Mouse (Mus musculus): ENCODE measurements around the gene Fbxl2. TPM values are rescaled to one million over a fixed set of nuclear protein-coding genes. Genes with fewer than 3 reads are reported as not detected.
A peak's percentile ranks its signal among the peaks of the same experiment; 100 is the strongest.

Fbxl2 gene
- total RNA-seq, 2 experiments from 2014 or later, result 0.62 to 1.2 TPM

GRCm38 (mm10) chr9:113973857-113974256 lies 72.1 kb downstream of the Fbxl2 start:
- DNase-seq, result no peak

GRCm38 (mm10) chr9:113971615-113972014 lies 74.4 kb downstream of the Fbxl2 start:
- no peak for DNase-seq

DNA sequence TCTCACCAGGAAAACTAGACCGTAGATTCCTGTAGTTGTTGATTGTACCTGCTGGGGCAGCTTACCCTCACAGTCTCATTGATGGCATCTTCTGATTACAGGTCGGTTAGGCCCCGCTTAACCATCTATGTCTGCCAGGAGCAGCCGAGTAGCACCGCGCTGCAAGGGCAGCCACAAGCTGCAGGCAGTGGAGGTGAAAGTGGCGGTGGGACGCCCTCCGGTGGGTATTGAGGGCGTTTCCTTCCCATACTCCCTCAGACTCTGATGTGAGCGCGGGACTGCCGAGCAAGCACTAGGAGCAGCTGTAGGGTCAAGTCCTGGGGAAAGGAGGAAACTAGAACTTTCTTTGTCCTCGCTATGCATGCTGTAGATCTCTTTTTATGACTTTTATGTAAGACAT lies 76.0 kb downstream of the Fbxl2 start:
- no peak for DNase-seq

- DNase-seq, result no peak
These were observed 76.6 kb downstream of the Fbxl2 start for GRCm38 (mm10) chr9:113969399-113969798.

DNA sequence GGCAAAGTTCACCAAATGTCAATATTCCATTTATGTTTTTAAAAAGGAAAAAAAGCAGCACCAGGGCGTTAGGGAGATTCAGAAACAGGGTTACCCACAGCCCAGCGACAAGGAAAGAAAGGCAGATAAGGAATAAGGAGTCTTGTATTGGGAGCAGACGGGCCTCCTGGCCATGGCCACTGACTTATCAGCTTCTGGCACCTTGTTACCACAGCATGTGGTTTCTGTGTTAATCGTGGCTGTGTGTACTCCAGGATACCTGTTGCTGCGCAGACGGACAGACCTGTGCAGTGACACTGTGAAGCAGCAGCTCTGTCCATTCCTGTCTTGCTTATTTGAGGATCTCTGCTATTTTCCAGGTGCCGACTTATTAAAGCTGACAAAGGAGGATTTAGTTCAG lies 77.0 kb downstream of the Fbxl2 start:
- no peak for DNase-seq

- DNase-seq, result no peak
These were observed 79.2 kb downstream of the Fbxl2 start for GRCm38 (mm10) chr9:113966838-113967237.

DNA sequence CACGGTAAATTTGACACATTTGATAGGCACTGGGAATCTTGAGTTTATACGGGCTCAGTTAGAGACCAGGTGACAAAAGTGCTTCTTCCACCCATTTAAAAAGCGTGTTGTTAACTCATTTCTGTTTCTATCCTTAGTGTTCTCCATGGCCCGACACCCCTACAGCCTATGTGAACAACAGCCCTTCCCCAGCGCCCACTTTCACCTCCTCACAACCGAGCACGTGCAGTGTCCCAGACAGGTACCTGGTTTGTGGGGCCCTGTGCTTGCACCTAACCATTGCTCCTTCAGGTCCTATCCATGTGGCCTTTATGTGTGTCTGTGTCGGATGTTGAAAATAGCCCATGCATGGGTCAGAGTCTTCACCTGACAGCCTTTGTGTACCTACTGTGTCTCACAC lies 81.6 kb downstream of the Fbxl2 start:
- no peak for DNase-seq

DNA sequence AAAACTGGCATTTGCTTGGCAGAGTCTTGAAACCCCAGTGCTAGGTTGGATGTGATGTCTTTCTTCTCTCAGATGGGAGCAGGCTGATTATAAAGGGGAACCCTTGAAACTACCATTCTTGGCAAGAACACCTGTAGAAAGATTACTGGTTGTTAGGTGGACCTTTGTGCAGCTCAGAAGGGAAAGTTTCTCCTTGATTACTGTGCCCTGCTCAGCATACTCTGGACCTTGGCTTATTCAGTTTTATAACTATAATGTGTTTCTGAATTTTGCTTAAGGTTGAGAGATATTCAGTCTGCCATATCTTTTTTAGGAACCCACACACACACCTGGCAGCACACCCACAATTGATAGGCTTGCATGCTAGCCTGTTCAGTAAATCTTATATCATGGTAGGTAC lies 82.3 kb downstream of the Fbxl2 start:
- no peak for DNase-seq

DNA sequence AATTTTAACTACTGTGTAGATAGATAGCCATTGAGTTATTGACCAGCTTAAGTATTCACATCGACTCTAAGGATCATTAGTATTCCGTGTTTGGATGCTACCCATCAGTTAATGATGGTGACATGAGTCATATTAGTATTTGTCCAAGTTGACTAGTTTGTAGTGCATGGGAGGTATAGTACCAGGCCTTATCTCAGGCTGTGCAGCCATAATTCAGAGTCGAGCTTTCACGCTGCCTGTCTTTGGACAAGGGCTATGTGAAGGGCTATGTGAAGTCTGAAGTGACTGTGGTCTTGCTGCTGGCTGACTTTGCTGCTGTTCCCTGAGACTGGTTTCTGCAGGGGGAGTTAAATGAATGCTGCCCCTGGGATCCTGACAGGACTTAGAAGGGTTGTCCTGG lies 88.2 kb downstream of the Fbxl2 start:
- DNase-seq, result no peak

DNA sequence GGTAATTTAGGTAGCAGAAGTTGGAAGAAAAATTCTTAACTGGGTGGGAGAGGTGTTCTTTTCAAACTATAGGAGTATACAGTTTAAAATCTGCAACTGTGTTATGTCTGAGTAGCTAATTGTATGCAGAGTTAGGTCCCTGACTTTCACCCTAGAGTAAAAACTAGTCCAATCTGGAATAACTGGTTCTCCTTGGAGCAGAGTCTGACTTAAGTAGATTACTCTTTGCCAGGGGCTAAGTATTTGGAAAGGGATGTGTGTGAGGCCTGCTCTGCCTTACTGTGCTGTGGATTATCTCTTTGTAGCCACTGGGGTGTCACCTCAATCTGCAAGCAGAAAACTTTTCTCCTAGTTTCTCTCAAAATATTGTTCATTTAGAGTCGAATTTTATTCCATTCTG lies 98.8 kb downstream of the Fbxl2 start:
- no peak for DNase-seq

DNA sequence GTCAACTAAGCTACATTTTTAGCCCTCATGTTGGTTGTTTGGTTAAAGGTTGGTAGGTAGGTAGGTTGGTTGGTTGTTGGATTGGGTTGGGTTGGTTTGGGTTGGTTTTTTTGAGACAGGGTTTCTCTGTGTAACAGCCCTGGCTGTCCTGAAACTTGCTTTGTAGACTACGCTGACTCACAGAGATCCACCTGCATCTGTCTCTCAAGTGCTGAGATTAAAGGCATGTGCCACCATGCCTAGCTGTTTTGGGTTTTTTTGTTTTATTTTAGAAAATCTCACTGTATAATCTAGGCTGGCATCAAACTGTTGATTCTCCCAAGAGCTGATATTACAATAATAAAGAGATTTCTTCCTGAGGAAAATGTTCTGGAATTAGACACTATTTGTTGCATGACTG lies 102.6 kb downstream of the Fbxl2 start:
- DNase-seq, result no peak

GRCm38 (mm10) chr9:113941103-113941805 lies 104.7 kb downstream of the Fbxl2 start:
- DNase-seq, result no peak

DNA sequence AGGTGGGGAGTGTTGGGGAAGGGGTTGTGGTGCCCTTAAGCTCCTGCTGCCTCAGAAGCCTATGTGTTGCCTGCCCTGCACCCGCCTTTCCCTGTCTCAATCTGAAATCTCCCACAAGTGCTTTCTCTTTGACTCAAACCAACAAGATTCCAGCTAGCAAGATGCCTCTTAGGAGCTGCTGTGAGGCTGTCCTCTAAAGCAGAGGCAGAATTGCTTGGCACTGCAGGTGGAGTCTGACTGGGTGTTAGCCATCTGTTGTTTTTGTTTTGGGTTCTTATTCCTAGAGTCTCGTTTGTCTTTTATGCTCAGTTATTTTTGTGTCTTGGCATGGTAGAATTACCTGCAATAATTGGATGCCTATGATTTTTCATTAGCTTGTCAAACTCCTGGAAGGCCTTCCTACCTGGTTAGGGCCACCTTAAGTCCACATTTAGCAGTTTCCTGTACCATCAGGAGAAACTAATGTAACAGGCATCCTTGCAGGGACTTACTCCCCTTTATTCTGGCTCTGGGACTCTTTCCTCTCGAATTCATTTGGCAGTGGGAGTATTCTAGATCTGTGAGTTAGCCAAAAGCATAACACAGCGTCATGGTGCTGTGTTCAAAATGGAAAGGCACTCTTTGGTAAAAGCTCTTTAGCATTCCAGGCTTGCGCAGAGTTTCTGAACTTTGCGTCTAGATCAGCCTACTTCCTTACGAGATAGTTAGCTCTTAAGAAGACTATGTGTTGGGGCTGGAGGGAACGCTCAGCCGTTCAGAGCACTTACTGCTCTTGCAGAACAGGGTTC lies 106.7 kb downstream of the Fbxl2 start:
- no peak for DNase-seq

GRCm38 (mm10) chr9:113935638-113936037 lies 110.4 kb downstream of the Fbxl2 start:
- DNase-seq, result no peak

GRCm38 (mm10) chr9:113932501-113932900 lies 113.5 kb downstream of the Fbxl2 start:
- peak; percentile 2 to 31 for DNase-seq

DNA sequence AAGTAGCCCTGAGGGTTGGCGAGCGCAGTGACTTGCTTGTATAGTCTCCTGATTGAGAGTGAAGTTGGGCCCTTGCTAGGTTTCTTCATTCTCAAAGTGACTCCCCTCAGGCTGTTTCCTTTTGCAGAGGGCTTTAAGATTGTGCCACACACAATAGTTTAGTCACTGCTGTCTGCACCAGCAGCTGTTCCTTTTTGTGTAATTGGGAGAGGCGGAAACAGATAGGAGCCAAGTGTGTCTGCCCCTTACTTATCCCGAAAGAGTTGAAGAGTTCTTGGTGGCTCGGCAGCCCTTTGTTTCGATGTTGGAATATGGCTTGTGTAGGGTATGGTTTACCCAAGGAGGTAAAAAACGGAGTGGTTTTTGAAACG lies 113.9 kb downstream of the Fbxl2 start:
- DNase-seq, result peak; percentile 28 to 47

GRCm38 (mm10) chr9:113931375-113932099 lies 114.5 kb downstream of the Fbxl2 start:
- peak; percentile 16 to 37 for DNase-seq

GRCm38 (mm10) chr9:113930534-113931374 lies 115.2 kb downstream of the Fbxl2 start, which contains the start of gene Ubp1:
Ubp1 (plus strand) TSS chr9:113930934.
- DNase-seq, result peak; percentile 95 to 99

GRCm38 (mm10) chr9:113929676-113930075 lies 116.3 kb downstream of the Fbxl2 start:
- no peak for DNase-seq

DNA sequence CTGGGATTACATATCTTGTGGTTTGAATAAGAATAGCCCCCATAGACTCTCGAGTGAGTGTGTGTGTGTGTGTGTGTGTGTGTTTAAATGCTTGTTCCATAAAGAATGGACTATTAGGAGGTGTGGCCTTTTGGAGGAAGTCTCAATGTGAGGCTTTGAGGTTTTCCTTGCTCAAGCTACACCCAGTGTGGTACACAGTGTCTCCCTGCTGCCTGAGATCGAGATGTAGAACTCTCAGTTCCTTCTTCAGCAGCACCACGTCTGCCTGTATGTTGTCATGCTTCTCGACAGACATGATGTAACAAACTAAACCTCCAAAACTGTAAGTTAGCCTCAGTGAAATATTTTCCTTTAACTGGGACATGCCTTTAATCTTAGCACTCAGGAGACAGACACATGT lies 117.4 kb downstream of the Fbxl2 start:
- DNase-seq, result peak in 1 of 2 experiments; percentile 46

GRCm38 (mm10) chr9:113924883-113925282 lies 121.1 kb downstream of the Fbxl2 start:
- no peak for DNase-seq

- no peak for DNase-seq
These were observed 123.3 kb downstream of the Fbxl2 start for GRCm38 (mm10) chr9:113922677-113923076.

All from heart, adult 18-20 months (tissue).